Mouse (Mus musculus): ENCODE results near the gene Fermt2.

Gene Fermt2

GRCm38 (mm10) chr14:45529411-45530363, at the start of gene Fermt2:
Gene Fermt2 (minus strand): TSS chr14:45530118.
- no peak for DNase-seq (ENCODE audit: low spot score in 2 of 2)

GRCm38 (mm10) chr14:45566066-45566937, 36.4 kb upstream of the Fermt2 start:
- DNase-seq (ENCODE audit: low spot score in 2 of 2), result peak; percentile 32 to 46

- no peak for DNase-seq (ENCODE audit: low spot score in 2 of 2)
Observed at GRCm38 (mm10) chr14:45565216-45566065, 35.5 kb upstream of the Fermt2 start.

GRCm38 (mm10) chr14:45563577-45563976, 33.7 kb upstream of the Fermt2 start:
- no peak for DNase-seq (ENCODE audit: low spot score in 2 of 2)

DNA sequence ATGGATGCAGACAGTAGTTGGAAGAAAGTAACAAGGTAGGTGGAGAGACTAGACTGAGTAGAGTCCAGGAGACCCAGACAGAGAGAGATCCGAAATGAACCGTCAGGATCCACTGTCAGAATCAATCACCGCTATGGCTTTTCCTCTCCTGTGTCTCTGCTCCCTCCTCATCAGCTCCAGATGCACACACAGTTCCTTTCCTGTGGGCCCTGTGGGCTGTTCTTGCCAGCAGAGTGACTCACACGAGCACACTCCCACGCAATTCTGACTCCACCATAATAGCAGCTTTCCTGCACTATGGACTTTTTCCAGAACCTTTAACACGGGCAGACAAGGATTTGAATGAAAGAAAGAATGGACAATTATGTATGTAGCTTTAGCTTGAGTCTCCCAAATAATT, 31.8 kb upstream of the Fermt2 start:
- no peak for DNase-seq (ENCODE audit: low spot score in 2 of 2)

GRCm38 (mm10) chr14:45559018-45559417, 29.1 kb upstream of the Fermt2 start:
- DNase-seq (ENCODE audit: low spot score in 2 of 2), result no peak

DNA sequence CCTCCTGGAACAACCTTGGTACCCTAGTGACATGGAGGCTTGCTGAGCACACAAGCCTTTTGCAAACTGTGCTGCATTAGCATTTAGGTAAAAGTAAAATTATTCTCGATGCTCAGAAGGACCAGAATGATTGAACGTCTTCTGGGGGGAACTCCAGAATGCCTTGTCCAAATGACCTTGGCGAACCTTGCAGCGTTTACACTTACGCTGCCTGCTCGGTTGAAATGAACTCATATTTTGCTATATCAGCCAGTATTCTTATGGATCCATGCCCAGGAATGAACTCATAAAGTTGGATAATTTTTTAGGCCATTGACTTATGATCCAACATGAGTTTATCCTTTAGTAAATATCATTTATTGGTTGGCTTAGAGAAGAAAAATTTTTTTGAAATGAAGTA, 24.4 kb upstream of the Fermt2 start:
- DNase-seq (ENCODE audit: low spot score in 2 of 2), result no peak

GRCm38 (mm10) chr14:45553854-45554253, 23.9 kb upstream of the Fermt2 start:
- no peak for DNase-seq (ENCODE audit: low spot score in 2 of 2)

DNA sequence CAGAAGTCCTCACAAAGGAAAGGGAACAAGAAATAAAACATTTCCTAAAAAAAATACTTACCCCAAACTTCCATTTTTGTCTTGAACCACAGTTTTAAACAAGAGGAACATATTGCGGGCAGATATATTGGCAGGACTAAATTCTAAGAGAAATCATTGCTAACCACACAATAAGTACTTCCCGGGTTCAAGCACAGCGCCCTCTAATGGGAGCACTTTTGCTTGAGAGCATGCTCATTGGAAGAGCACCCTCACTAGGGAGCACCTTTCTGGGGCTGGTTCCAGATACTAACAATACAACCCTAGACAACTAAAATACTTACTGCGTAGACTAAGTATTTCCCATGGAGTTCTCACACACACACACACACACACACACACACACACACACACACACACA, 22.5 kb upstream of the Fermt2 start:
- DNase-seq (ENCODE audit: low spot score in 2 of 2), result no peak

- DNase-seq (ENCODE audit: low spot score in 2 of 2), result peak in 1 of 2 experiments; percentile 2
Observed at GRCm38 (mm10) chr14:45551121-45551768, 21.3 kb upstream of the Fermt2 start.

DNA sequence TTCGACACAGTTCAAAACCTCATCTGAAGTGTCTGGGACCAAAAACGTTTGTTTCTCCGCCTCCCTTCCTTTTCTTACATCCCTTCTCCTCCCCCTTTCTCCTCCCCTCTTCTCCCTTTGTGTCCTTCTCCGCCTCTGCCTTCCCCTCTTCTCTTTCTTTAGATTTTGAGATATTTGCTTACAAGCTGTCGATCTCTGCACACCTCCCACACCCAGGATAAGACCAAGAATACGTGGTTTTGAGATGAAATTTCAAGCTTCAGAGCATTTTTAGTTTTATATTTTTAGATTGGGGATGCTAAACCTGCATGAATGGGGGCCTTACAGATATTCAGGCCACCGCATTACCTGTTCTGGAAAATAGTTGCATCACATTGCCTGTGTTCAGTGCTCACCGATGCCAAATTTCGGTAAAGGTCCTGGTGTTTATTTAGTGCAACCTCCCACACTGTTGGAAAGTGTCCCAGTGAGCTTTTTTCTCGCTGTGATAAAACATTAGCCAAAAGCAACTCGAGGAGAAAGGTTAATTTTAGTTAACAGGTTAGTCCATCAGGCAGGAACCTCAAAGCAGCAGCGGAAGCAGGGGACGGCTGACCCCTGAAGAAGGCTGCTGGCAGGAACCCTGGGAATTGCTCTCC, 20.2 kb upstream of the Fermt2 start:
- no peak for DNase-seq (ENCODE audit: low spot score in 2 of 2)

GRCm38 (mm10) chr14:45548118-45548517, 18.2 kb upstream of the Fermt2 start:
- no peak for DNase-seq (ENCODE audit: low spot score in 2 of 2)

- no peak for DNase-seq (ENCODE audit: low spot score in 2 of 2)
Observed at GRCm38 (mm10) chr14:45544905-45545304, 15.0 kb upstream of the Fermt2 start.

DNA sequence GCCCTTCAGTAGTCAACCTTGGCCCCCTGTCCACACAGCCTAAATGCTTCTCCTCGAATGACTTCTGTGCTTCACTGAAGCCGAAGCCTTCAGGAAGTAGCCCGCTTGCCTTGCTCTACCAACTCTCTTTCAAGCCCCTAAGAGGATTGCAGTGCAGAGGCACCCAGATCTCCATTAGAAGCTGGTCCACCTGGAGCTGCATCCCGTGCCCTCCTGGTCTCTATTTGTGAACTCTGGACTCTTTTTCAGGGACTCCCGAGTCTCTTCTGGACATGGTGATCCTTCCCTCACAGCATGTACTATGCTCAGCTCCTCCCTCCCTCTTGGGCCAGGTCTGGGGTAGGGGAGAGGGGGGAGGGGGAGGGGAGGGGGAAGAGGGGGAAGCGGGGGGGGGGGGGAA, 14.1 kb upstream of the Fermt2 start:
- no peak for DNase-seq (ENCODE audit: low spot score in 2 of 2)

GRCm38 (mm10) chr14:45539659-45540468, 9.9 kb upstream of the Fermt2 start:
- DNase-seq (ENCODE audit: low spot score in 2 of 2), result no peak

DNA sequence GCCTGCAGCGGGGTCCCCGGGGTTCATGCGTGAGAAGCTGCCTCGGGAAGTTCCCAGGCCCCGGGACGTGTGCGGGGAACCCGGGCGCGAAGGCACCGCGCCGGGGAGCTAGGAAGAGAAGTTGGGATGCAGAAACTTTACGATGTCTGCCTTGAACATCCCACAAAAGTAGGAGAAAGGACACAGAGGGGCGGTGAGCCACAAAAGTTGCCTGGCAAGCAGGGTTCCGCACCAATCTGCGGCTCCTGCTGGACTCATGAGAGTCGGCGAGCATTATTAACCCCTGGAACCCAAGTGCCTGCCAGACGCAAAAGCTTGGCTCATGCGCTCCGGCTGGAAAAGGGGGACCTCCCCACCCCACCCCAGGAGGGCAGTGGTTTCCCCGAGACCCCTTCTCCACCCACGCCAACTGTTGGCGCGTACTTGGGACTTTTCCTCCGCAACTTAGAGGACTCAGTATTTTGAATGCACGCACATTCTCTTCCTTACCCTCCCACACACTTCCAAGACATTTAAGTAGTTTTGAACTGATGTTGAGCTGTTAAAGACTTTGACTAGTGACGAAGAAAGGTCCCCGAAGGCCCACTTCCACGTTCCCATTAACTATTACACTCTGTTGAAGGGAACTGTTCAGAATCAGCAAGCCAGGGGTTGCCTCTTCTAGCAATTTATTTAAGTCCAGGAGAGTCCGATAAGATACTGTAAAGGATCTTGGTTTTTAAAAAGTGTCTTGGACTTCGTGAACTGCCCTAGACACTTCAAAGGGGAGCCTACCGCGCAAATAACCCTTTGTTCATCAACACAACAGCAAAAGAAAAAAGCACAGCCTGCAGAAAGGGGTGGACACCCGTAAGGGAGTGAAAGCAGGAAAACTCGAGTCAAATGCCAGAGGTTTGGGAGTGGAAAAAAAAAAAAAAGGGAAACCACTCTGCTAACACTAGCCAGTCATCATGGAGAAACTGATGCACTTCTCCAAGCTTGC, 737 bp upstream of the Fermt2 start:
- no peak for DNase-seq (ENCODE audit: low spot score in 2 of 2)

GRCm38 (mm10) chr14:45528861-45529260, 1.1 kb downstream of the Fermt2 start:
- no peak for DNase-seq (ENCODE audit: low spot score in 2 of 2)

- DNase-seq (ENCODE audit: low spot score in 2 of 2), result no peak
Observed at GRCm38 (mm10) chr14:45515771-45516170, 14.1 kb downstream of the Fermt2 start.

All from natural killer cell, adult 2 months (primary cell).